Mouse (Mus musculus) testis, postnatal 10 days (tissue): Measurements from ENCODE around the gene Fgf12.
A peak's percentile ranks its signal among the peaks of the same experiment; 100 is the strongest.

ENCODE experiments used
- DNase-seq: peaks from one replicate; pipeline ENCODE4 v3.0.0; 2021; ENCODE audit warnings: low spot score

Fgf12 gene

GRCm38 (mm10) chr16:28475553-28475952 lies 277.3 kb downstream of the Fgf12 start:
- DNase-seq = no peak

GRCm38 (mm10) chr16:28454821-28455220 lies 298.0 kb downstream of the Fgf12 start:
- DNase-seq = no peak

- DNase-seq = no peak
Observed at GRCm38 (mm10) chr16:28447114-28447455, 305.8 kb downstream of the Fgf12 start.

- DNase-seq = peak; percentile 50
Observed at GRCm38 (mm10) chr16:28446334-28447113, 306.3 kb downstream of the Fgf12 start.

GRCm38 (mm10) chr16:28445800-28446333 lies 307.0 kb downstream of the Fgf12 start:
- peak; percentile 44 for DNase-seq

- DNase-seq = peak; percentile 52
Observed at GRCm38 (mm10) chr16:28444993-28445799, 307.7 kb downstream of the Fgf12 start.

- DNase-seq = no peak
Observed at GRCm38 (mm10) chr16:28421617-28422016, 331.3 kb downstream of the Fgf12 start.

GRCm38 (mm10) chr16:28419693-28420299 lies 333.1 kb downstream of the Fgf12 start:
- DNase-seq = no peak

- no peak for DNase-seq
Observed at GRCm38 (mm10) chr16:28411210-28411817, 341.6 kb downstream of the Fgf12 start.

- no peak for DNase-seq
Observed at GRCm38 (mm10) chr16:28408294-28408693, 344.6 kb downstream of the Fgf12 start.

- DNase-seq = no peak
Observed at GRCm38 (mm10) chr16:28407892-28408291, 345.0 kb downstream of the Fgf12 start.

GRCm38 (mm10) chr16:28404156-28404555 lies 348.7 kb downstream of the Fgf12 start:
- no peak for DNase-seq

- no peak for DNase-seq
Observed at GRCm38 (mm10) chr16:28402701-28403100, 350.2 kb downstream of the Fgf12 start.

- DNase-seq = no peak
Observed at GRCm38 (mm10) chr16:28391283-28391682, 361.6 kb downstream of the Fgf12 start.

GRCm38 (mm10) chr16:28389114-28389513 lies 363.8 kb downstream of the Fgf12 start:
- DNase-seq = no peak

- DNase-seq = no peak
Observed at GRCm38 (mm10) chr16:28374790-28375189, 378.1 kb downstream of the Fgf12 start.

GRCm38 (mm10) chr16:28373311-28373710 lies 379.6 kb downstream of the Fgf12 start:
- DNase-seq = no peak

GRCm38 (mm10) chr16:28350624-28351023 lies 402.2 kb downstream of the Fgf12 start:
- no peak for DNase-seq

- DNase-seq = no peak
Observed at GRCm38 (mm10) chr16:28345323-28345722, 407.5 kb downstream of the Fgf12 start.

- no peak for DNase-seq
Observed at GRCm38 (mm10) chr16:28337930-28338329, 414.9 kb downstream of the Fgf12 start.

GRCm38 (mm10) chr16:28336700-28337099 lies 416.2 kb downstream of the Fgf12 start:
- no peak for DNase-seq

- no peak for DNase-seq
Observed at GRCm38 (mm10) chr16:28335025-28335424, 417.8 kb downstream of the Fgf12 start.
